Mouse (Mus musculus) gonadal fat pad, adult 2 months (tissue): ENCODE results near the gene Syt3. TPM values are rescaled to one million over a fixed set of nuclear protein-coding genes. Genes with fewer than 3 reads are reported as not detected.

Source experiments
- DNase-seq: peaks from one replicate; pipeline ENCODE4 v3.0.0-alpha.2; 2012; ENCODE audit warnings: low read depth
- polyA plus RNA-seq: library from polyadenylated mRNA; depleted of rRNA; stranded (reverse); fragments of >200 nt; gene quantifications from 2 replicates; pipeline ENCODE4 v1.2.3, GENCODE M21; 2012; rRNA removed

Syt3 gene
- polyA plus RNA-seq, 1 experiment = 2.8 TPM

DNA sequence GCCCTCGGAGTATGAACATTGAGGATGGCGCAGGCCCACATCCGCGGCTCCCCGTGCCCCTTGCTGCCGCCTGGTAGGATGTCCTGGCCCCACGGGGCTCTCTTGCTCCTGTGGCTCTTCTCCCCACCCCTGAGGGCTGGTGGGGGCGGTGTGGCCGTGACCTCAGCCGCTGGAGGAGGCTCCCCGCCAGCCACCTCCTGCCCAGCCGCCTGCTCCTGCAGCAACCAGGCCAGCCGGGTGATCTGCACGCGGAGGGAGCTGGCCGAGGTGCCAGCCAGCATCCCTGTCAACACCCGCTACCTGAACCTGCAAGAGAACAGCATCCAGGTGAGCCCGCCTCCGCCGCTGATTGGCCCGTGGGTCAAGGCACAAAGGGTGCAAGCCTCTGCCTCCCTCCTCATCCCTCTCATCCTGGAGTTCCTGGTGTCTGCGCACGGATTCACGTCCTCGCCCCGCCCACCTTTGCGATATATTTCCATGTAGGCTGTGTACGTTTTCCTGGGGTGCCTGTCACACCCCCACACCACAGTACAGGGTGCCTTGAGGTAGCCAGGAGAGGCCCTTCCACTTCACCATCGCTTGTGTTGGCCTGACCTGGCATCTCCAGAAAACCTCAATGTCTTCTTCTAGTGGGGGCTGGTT, 61.1 kb downstream of the Syt3 start:
- no peak for DNase-seq

GRCm38 (mm10) chr7:44445528-44445923, 61.6 kb downstream of the Syt3 start:
- no peak for DNase-seq

DNA sequence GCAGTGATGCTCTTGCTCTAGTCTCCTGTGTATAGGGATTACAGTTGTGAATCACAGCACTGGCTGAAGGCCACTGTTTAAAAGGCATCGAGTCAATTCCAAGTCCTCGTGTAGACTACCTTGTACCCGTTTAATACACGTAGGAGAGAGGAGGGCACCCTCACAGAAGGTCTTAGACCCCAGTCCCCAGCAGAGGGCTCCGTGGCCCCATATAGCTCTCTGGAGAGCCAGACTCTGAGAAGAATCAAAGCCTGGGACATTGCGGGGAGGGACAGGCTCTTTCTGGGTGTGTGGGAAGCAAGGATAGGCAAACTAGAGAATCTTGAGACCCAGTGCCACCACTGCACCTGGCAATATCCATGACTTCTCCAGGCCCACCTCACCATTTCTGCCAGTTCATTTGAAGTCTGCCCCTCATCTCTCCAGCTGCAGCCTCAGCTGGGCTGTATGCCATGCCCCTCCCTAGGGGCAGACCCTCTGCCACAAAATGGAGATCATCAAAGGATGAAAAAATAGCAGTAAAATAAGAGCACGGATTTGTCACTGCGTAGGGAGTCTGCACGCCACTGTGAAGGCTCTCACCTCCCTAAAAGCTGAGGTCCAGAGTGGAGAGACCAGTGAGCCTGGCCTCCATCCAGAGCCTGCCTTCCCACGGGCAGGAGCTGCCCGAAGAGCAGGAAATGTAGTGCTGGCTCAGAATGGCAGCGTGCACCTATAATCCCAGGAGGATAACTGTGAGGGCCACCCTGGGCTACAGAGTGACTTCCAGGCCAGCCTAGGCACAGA, 62.4 kb downstream of the Syt3 start:
- DNase-seq = no peak

Other genes with a start within 250 kb of the Syt3 start
- not detected in 2 replicates for gene Klk1b16, start 247.3 kb upstream of the Syt3 start, polyA plus RNA-seq
- 0.51 and 0.88 TPM in 2 replicates for gene Klk1b24, start 195.9 kb upstream of the Syt3 start, polyA plus RNA-seq
- 0.38 and 0.43 TPM in 2 replicates for gene Klk1b3, start 185.9 kb upstream of the Syt3 start, polyA plus RNA-seq
- not detected in 2 replicates for gene Klk1b4, start 176.7 kb upstream of the Syt3 start, polyA plus RNA-seq
- gene Klk1b5, start 168.2 kb upstream of the Syt3 start, polyA plus RNA-seq = 2.7 and 3.2 TPM in 2 replicates
- 0.71 and 1.8 TPM in 2 replicates for gene Klk1, start 158.7 kb upstream of the Syt3 start, polyA plus RNA-seq
- gene Gm36864, start 147.9 kb upstream of the Syt3 start, polyA plus RNA-seq = 0.24 TPM in 1 of 2 replicates, not detected in the other
- 4.4 and 7.6 TPM in 2 replicates for gene 1700028J19Rik, start 137.4 kb upstream of the Syt3 start, polyA plus RNA-seq
- gene 2410002F23Rik, start 137.4 kb upstream of the Syt3 start, polyA plus RNA-seq = 107 and 113 TPM in 2 replicates
- 0.16 TPM in 1 of 2 replicates, not detected in the other for gene Acp4, start 126.7 kb upstream of the Syt3 start, polyA plus RNA-seq
- 16.9 and 20.7 TPM in 2 replicates for gene Gm15517, start 122.7 kb upstream of the Syt3 start, polyA plus RNA-seq
- gene Clec11a, start 77.2 kb upstream of the Syt3 start, polyA plus RNA-seq = 12.4 and 13.8 TPM in 2 replicates
- gene Shank1, start 73.8 kb upstream of the Syt3 start, polyA plus RNA-seq = 0.31 and 0.33 TPM in 2 replicates
- gene 1700008O03Rik, start 1.7 kb downstream of the Syt3 start, polyA plus RNA-seq = 0.47 and 0.70 TPM in 2 replicates
- 1.1 and 1.3 TPM in 2 replicates for gene Lrrc4b, start 44.9 kb downstream of the Syt3 start, polyA plus RNA-seq
- 0.20 and 0.23 TPM in 2 replicates for gene Aspdh, start 81.3 kb downstream of the Syt3 start, polyA plus RNA-seq
- gene Josd2, start 83.9 kb downstream of the Syt3 start, polyA plus RNA-seq = 47.1 and 52.2 TPM in 2 replicates
- gene Emc10, start 112.4 kb downstream of the Syt3 start, polyA plus RNA-seq = 224 and 274 TPM in 2 replicates
- gene Fam71e1, start 112.5 kb downstream of the Syt3 start, polyA plus RNA-seq = 21.1 and 32.6 TPM in 2 replicates
- gene Mybpc2, start 140.6 kb downstream of the Syt3 start, polyA plus RNA-seq = 0.27 and 1.4 TPM in 2 replicates
- 0.95 and 0.97 TPM in 2 replicates for gene Spib, start 148.0 kb downstream of the Syt3 start, polyA plus RNA-seq
- gene Pold1, start 164.7 kb downstream of the Syt3 start, polyA plus RNA-seq = 16.2 and 16.8 TPM in 2 replicates
- 153 and 164 TPM in 2 replicates for gene Nr1h2, start 169.8 kb downstream of the Syt3 start, polyA plus RNA-seq
- 11.1 and 30.6 TPM in 2 replicates for gene Napsa, start 188.3 kb downstream of the Syt3 start, polyA plus RNA-seq
- 16.7 and 24.5 TPM in 2 replicates for gene Kcnc3, start 206.6 kb downstream of the Syt3 start, polyA plus RNA-seq